9 mouse cellular contexts compared by ENCODE assay signal in the genomic region with DNA sequence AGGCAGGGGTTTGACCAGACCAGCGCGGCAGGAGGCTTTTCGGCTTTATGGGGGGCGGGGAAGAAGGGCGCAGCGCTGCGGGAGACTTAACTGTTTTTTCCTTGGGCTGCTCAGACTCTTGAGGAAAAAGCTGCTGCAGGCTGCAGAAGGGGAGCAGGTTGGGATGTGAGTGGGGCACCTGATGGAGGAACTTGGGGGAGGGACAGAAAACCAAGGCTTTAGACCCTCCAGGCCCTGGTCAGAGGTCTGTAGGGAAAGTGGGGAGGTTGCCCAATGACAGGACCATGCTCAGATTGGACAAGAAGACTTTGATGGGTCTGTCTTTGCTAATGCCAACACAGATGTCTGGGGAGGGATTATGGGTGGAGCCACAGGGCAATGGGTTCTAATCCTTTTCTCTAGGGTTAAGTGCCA. TPM values are rescaled to one million over a fixed set of nuclear protein-coding genes. Genes with fewer than 3 reads are reported as not detected.
A peak's percentile ranks its signal among the peaks of the same experiment; 100 is the strongest.
DNase-seq lines count a peak whose midpoint lies in the region; ATAC-seq and TF ChIP-seq lines count a peak whose summit lies in the region.
"Had no signal": no experiment of that assay in that cellular context is flagged by ENCODE, and none has a peak within 500 bp of the region (broad histone marks: within the 10 kb centered on the region; RNA-seq: fewer than 3 reads in every experiment).

No protein-coding gene starts in this region.

- DNase-seq in lung, embryonic 14.5 days = no peak
- no peak for DNase-seq in lung, postnatal 25 days (ENCODE audit: low spot score)
- no peak for DNase-seq in forebrain, embryonic 14.5 days (ENCODE audit: low spot score)
- DNase-seq in kidney, postnatal 0 days (ENCODE audit: low spot score) = no peak
- DNase-seq in thymus, postnatal 4 days = no peak
- DNase-seq in c-Kit-positive CD71-positive TER-119-positive erythroid progenitor cells, embryonic 14.5 days (ENCODE audit: low spot score) = no peak
- DNase-seq in layer of hippocampus, postnatal 25 days (ENCODE audit: extremely low spot score in 1 of 2, low spot score in 1 of 2) = no peak

- peaks cover 37% of the 10 kb centered on the region for H3K27me3 ChIP-seq in lung, embryonic 14.5 days (ENCODE audit: insufficient read depth, low read length)
- peaks cover 17% of the 10 kb centered on the region for H3K27me3 ChIP-seq in forebrain, embryonic 14.5 days (replicated peaks; ENCODE audit: control insufficient read depth, insufficient read depth, low read length)
- H3K27me3 ChIP-seq in kidney, postnatal 0 days (ENCODE audit: insufficient read depth, low read length) = no peaks in the 10 kb centered on the region
- 0 out of 2 replicates have a peak, but pooled peaks cover 7% of the 10 kb centered on the region for H3K27me3 ChIP-seq in neural tube, embryonic 14.5 days (ENCODE audit: control insufficient read depth, insufficient read depth, low read length)

- 0 out of 2 replicates have a peak, but pooled peaks cover 3% of the 10 kb centered on the region for H3K4me1 ChIP-seq in lung, embryonic 14.5 days (ENCODE audit: insufficient read depth)
- H3K4me1 ChIP-seq in forebrain, embryonic 14.5 days (ENCODE audit: control insufficient read depth, insufficient read depth, low read length) = peaks cover 5% of the 10 kb centered on the region; the same call in 1 of the 2 replicates
- peaks cover 15% of the 10 kb centered on the region; the same call in 1 of the 2 replicates for H3K4me1 ChIP-seq in kidney, postnatal 0 days (replicated peaks; ENCODE audit: insufficient read depth, low read length)
- peaks cover 4% of the 10 kb centered on the region; the same call in 1 of the 2 replicates for H3K4me1 ChIP-seq in neural tube, embryonic 14.5 days (ENCODE audit: control insufficient read depth, insufficient read depth, low read length)

- no peak for ATAC-seq in lung, embryonic 14.5 days (ENCODE audit: insufficient read depth)
- ATAC-seq in forebrain, embryonic 14.5 days = no peak
- no peak for ATAC-seq in kidney, postnatal 0 days (replicated peaks; ENCODE audit: low FRiP score, low read depth)
- no peak for ATAC-seq in neural tube, embryonic 14.5 days (ENCODE audit: low read depth)

- no peak for TF ChIP-seq CTCF in lung, embryonic 14.5 days (IDR thresholded peaks at IDR 0.05; ENCODE audit: low read depth)
- no peak for TF ChIP-seq CTCF in kidney, postnatal 0 days (IDR thresholded peaks at IDR 0.05; ENCODE audit: low read depth)

- peak overlapping the region; percentile 49 for H3K9ac ChIP-seq in lung, embryonic 14.5 days
- H3K9ac ChIP-seq in forebrain, embryonic 14.5 days (ENCODE audit: low read length) = peak overlapping the region; percentile 55
- H3K9ac ChIP-seq in kidney, postnatal 0 days (ENCODE audit: low read depth, low read length) = peak overlapping the region; percentile 47; the same call in 1 of the 2 replicates
- H3K9ac ChIP-seq in neural tube, embryonic 14.5 days (replicated peaks; ENCODE audit: low read depth, low read length) = peak overlapping the region; percentile 55

- H3K9me3 ChIP-seq in lung, embryonic 14.5 days (ENCODE audit: low read depth, low read length) = no peaks in the 10 kb centered on the region
- no peaks in the 10 kb centered on the region for H3K9me3 ChIP-seq in forebrain, embryonic 14.5 days (replicated peaks; ENCODE audit: control insufficient read depth, low read length)
- H3K9me3 ChIP-seq in kidney, postnatal 0 days (replicated peaks; ENCODE audit: low read length) = no peaks in the 10 kb centered on the region
- no peaks in the 10 kb centered on the region for H3K9me3 ChIP-seq in neural tube, embryonic 14.5 days (ENCODE audit: control insufficient read depth, low read length)

- H3K36me3 ChIP-seq in lung, embryonic 14.5 days (ENCODE audit: insufficient read depth) = no peaks in the 10 kb centered on the region
- H3K36me3 ChIP-seq in forebrain, embryonic 14.5 days (ENCODE audit: control insufficient read depth, insufficient read depth, low read length) = no peaks in the 10 kb centered on the region
- no peaks in the 10 kb centered on the region for H3K36me3 ChIP-seq in kidney, postnatal 0 days (ENCODE audit: insufficient read depth, low read length)
- no peaks in the 10 kb centered on the region for H3K36me3 ChIP-seq in neural tube, embryonic 14.5 days (ENCODE audit: control insufficient read depth, insufficient read depth, low read length)

- peak overlapping the region; percentile 86 for H3K4me2 ChIP-seq in lung, embryonic 14.5 days
- peak overlapping the region; percentile 73 for H3K4me2 ChIP-seq in forebrain, embryonic 14.5 days (ENCODE audit: low read length)
- peak overlapping the region; percentile 85 for H3K4me2 ChIP-seq in kidney, postnatal 0 days (ENCODE audit: low read length)
- H3K4me2 ChIP-seq in neural tube, embryonic 14.5 days (ENCODE audit: low read depth, low read length) = peak overlapping the region; percentile 73

- WGBS in lung, embryonic 14.5 days = 6% methylated on average over 7 of the region's 7 CpGs
- 7% methylated on average over 7 of the region's 7 CpGs for WGBS in forebrain, embryonic 14.5 days
- WGBS in kidney, postnatal 0 days = 3% methylated on average over 7 of the region's 7 CpGs
- 2% methylated on average over 7 of the region's 7 CpGs for WGBS in neural tube, embryonic 14.5 days

- peak overlapping the region; percentile 48 for H3K4me3 ChIP-seq in lung, embryonic 14.5 days (ENCODE audit: low read depth, low read length)
- H3K4me3 ChIP-seq in forebrain, embryonic 14.5 days (ENCODE audit: low read depth, low read length) = peak overlapping the region; percentile 44
- peak overlapping the region; percentile 43 for H3K4me3 ChIP-seq in kidney, postnatal 0 days (replicated peaks; ENCODE audit: low read depth, low read length)
- H3K4me3 ChIP-seq in neural tube, embryonic 14.5 days (ENCODE audit: low read depth, low read length) = peak overlapping the region; percentile 48

- H3K27ac ChIP-seq in lung, embryonic 14.5 days (ENCODE audit: low read depth) = no peak overlapping the region
- H3K27ac ChIP-seq in forebrain, embryonic 14.5 days (ENCODE audit: low read depth, low read length) = no peak overlapping the region
- H3K27ac ChIP-seq in kidney, postnatal 0 days = peak overlapping the region; percentile 85
- no peak overlapping the region for H3K27ac ChIP-seq in neural tube, embryonic 14.5 days (ENCODE audit: low read depth, low read length)

RNA-seq across cellular contexts. Expression of a gene that starts 1.0 kb away (rescaled TPM):
- polyA plus RNA-seq in lung, embryonic 14.5 days (2014; fragmentation: Nextera tagmentation; extraction: Ambion mirVana) = 0.34 and 0.49 TPM in 2 replicates
- polyA plus RNA-seq in forebrain, embryonic 14.5 days (2014; fragmentation: Nextera tagmentation; extraction: Ambion mirVana) = 8.2 and 9.7 TPM in 2 replicates
- polyA plus RNA-seq in kidney, postnatal 0 days (2015; fragmentation: Nextera tagmentation; extraction: Ambion mirVana) = 7.1 and 7.9 TPM in 2 replicates
- 20.5 and 26.9 TPM in 2 replicates for polyA plus RNA-seq in neural tube, embryonic 14.5 days (2014; fragmentation: Nextera tagmentation; extraction: Ambion mirVana)
- 10 to 100 TPM; 12.7 to 14.4 TPM for total RNA-seq in layer of hippocampus, postnatal 25 days (2021)

RNA-seq across cellular contexts. Expression of a gene that starts 19.5 kb away (rescaled TPM):
- polyA plus RNA-seq in lung, embryonic 14.5 days (2014; fragmentation: Nextera tagmentation; extraction: Ambion mirVana) = 1.3 and 1.5 TPM in 2 replicates
- 0.15 and 0.17 TPM in 2 replicates for polyA plus RNA-seq in forebrain, embryonic 14.5 days (2014; fragmentation: Nextera tagmentation; extraction: Ambion mirVana)
- polyA plus RNA-seq in kidney, postnatal 0 days (2015; fragmentation: Nextera tagmentation; extraction: Ambion mirVana) = 4.2 and 4.5 TPM in 2 replicates
- polyA plus RNA-seq in neural tube, embryonic 14.5 days (2014; fragmentation: Nextera tagmentation; extraction: Ambion mirVana) = 0.20 and 0.35 TPM in 2 replicates
- under 1 TPM; 0.64 to 0.66 TPM for total RNA-seq in layer of hippocampus, postnatal 25 days (2021)

RNA-seq across cellular contexts. Expression of a gene that starts 25.7 kb away (rescaled TPM):
- 7.6 and 7.8 TPM in 2 replicates for polyA plus RNA-seq in lung, embryonic 14.5 days (2014; fragmentation: Nextera tagmentation; extraction: Ambion mirVana)
- polyA plus RNA-seq in forebrain, embryonic 14.5 days (2014; fragmentation: Nextera tagmentation; extraction: Ambion mirVana) = 16.7 and 17.4 TPM in 2 replicates
- polyA plus RNA-seq in kidney, postnatal 0 days (2015; fragmentation: Nextera tagmentation; extraction: Ambion mirVana) = 6.4 and 7.7 TPM in 2 replicates
- polyA plus RNA-seq in neural tube, embryonic 14.5 days (2014; fragmentation: Nextera tagmentation; extraction: Ambion mirVana) = 12.3 and 17.6 TPM in 2 replicates
- total RNA-seq in layer of hippocampus, postnatal 25 days (2021) = 1 to 10 TPM; 7.4 to 7.6 TPM

RNA-seq across cellular contexts. Expression of a gene that starts 33.8 kb away (rescaled TPM):
- not detected in 2 replicates for polyA plus RNA-seq in lung, embryonic 14.5 days (2014; fragmentation: Nextera tagmentation; extraction: Ambion mirVana)
- not detected in 2 replicates for polyA plus RNA-seq in forebrain, embryonic 14.5 days (2014; fragmentation: Nextera tagmentation; extraction: Ambion mirVana)
- polyA plus RNA-seq in kidney, postnatal 0 days (2015; fragmentation: Nextera tagmentation; extraction: Ambion mirVana) = not detected in 2 replicates
- not detected in 2 replicates for polyA plus RNA-seq in neural tube, embryonic 14.5 days (2014; fragmentation: Nextera tagmentation; extraction: Ambion mirVana)
- total RNA-seq in layer of hippocampus, postnatal 25 days (2021) = not detected
- total RNA-seq: liver, adult 2 months had no signal
- polyA plus RNA-seq: liver, adult 2 months had no signal

RNA-seq across cellular contexts. Expression of a gene that starts 33.8 kb away (rescaled TPM):
- polyA plus RNA-seq in lung, embryonic 14.5 days (2014; fragmentation: Nextera tagmentation; extraction: Ambion mirVana) = 30.3 and 31.5 TPM in 2 replicates
- polyA plus RNA-seq in forebrain, embryonic 14.5 days (2014; fragmentation: Nextera tagmentation; extraction: Ambion mirVana) = 27.3 and 34.3 TPM in 2 replicates
- polyA plus RNA-seq in kidney, postnatal 0 days (2015; fragmentation: Nextera tagmentation; extraction: Ambion mirVana) = 37.4 and 43.5 TPM in 2 replicates
- 38.9 and 40.8 TPM in 2 replicates for polyA plus RNA-seq in neural tube, embryonic 14.5 days (2014; fragmentation: Nextera tagmentation; extraction: Ambion mirVana)
- total RNA-seq in layer of hippocampus, postnatal 25 days (2021) = 10 to 100 TPM; 40.4 to 46.9 TPM
